In the genomic region with DNA sequence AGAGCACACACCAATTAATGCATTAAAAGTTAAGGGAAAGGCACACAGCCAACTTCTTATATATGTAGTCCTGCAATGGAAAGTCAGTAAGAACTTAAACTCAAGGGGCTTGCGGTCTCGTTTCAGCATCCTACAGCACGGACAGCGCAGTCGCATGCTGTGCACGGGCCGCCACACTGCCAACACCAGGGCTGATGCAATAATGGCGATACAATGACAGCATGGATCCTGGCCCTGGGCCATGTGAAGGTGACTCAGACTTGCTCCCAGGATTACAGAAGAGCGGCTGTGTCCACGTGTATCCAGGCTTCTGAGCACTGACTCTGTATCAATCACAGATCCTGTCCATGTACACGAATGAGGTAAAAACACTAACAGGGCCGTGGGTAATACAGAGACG, we compare ENCODE assay signal across 8 mouse cellular contexts.
DNase-seq lines count a peak whose midpoint lies in the region; ATAC-seq and TF ChIP-seq lines count a peak whose summit lies in the region.

No protein-coding gene starts in this region.

- no peak for TF ChIP-seq CTCF in gastrocnemius, adult 2 months (IDR thresholded peaks at IDR 0.05)
- no peak for TF ChIP-seq CTCF in testis, adult 2 months (IDR thresholded peaks at IDR 0.05; ENCODE audit: control insufficient read depth, insufficient read depth, insufficient replicate concordance, low read depth, low read length)

- no peaks in the 10 kb centered on the region for H3K9me3 ChIP-seq in heart, embryonic 15.5 days (replicated peaks)
- no peaks in the 10 kb centered on the region for H3K9me3 ChIP-seq in kidney, embryonic 15.5 days (replicated peaks)

- intact Hi-C loops in gastrocnemius, adult 2 months (cut with DNase I) = no loop called here
- intact Hi-C loops in gastrocnemius, postnatal 36 days (cut with DNase I) = no loop called here

- no peak for ATAC-seq in heart, embryonic 15.5 days (replicated peaks; ENCODE audit: insufficient number of reproducible peaks, insufficient read depth, low FRiP score, low read depth)
- ATAC-seq in kidney, embryonic 15.5 days (replicated peaks; ENCODE audit: low FRiP score) = no peak

- H3K4me1 ChIP-seq in testis, adult 2 months (ENCODE audit: control insufficient read depth, insufficient read depth, low read length) = no peaks in the 10 kb centered on the region; the same call in 1 of the 2 replicates
- peaks cover 42% of the 10 kb centered on the region for H3K4me1 ChIP-seq in heart, embryonic 15.5 days (replicated peaks)
- peaks cover 19% of the 10 kb centered on the region for H3K4me1 ChIP-seq in kidney, embryonic 15.5 days

- no peak overlapping the region for H3K4me3 ChIP-seq in gastrocnemius, adult 2 months
- H3K4me3 ChIP-seq in testis, adult 2 months (ENCODE audit: control insufficient read depth, low read depth, low read length) = no peak overlapping the region
- no peak overlapping the region for H3K4me3 ChIP-seq in heart, embryonic 15.5 days
- no peak overlapping the region for H3K4me3 ChIP-seq in kidney, embryonic 15.5 days (replicated peaks)

- H3K4me2 ChIP-seq in heart, embryonic 15.5 days = no peak overlapping the region
- H3K4me2 ChIP-seq in kidney, embryonic 15.5 days = no peak overlapping the region

- no peak overlapping the region for H3K9ac ChIP-seq in heart, embryonic 15.5 days
- no peak overlapping the region for H3K9ac ChIP-seq in kidney, embryonic 15.5 days

- no peaks in the 10 kb centered on the region for H3K27me3 ChIP-seq in testis, adult 2 months (ENCODE audit: control insufficient read depth, insufficient read depth, low read length)
- no peaks in the 10 kb centered on the region for H3K27me3 ChIP-seq in heart, embryonic 15.5 days
- H3K27me3 ChIP-seq in kidney, embryonic 15.5 days = no peaks in the 10 kb centered on the region

- no peak overlapping the region for H3K27ac ChIP-seq in gastrocnemius, adult 2 months
- peak overlapping the region; percentile 54 for H3K27ac ChIP-seq in testis, adult 2 months (ENCODE audit: control insufficient read depth, insufficient read depth, low read depth, low read length)
- peak overlapping the region; percentile 8; the same call in 1 of the 2 replicates for H3K27ac ChIP-seq in heart, embryonic 15.5 days
- H3K27ac ChIP-seq in kidney, embryonic 15.5 days = no peak overlapping the region

- DNase-seq in gastrocnemius, adult 2 months = peak; percentile 33
- DNase-seq in gastrocnemius, postnatal 36 days = no peak
- DNase-seq in testis, postnatal 10 days (ENCODE audit: low spot score) = no peak
- no peak for DNase-seq in urinary bladder, postnatal 14 days (ENCODE audit: low spot score)
- DNase-seq in frontal cortex, adult 2 months (ENCODE audit: extremely low spot score in 1 of 2, low spot score in 1 of 2) = no peak

- no peak for TF ChIP-seq POLR2A in testis, adult 2 months (IDR thresholded peaks at IDR 0.05; ENCODE audit: control insufficient read depth, low read depth, low read length)

- 58% methylated on average over 13 of the region's 13 CpGs for WGBS in heart, embryonic 15.5 days
- WGBS in kidney, embryonic 15.5 days = 79% methylated on average over 13 of the region's 13 CpGs

- H3K36me3 ChIP-seq in testis, adult 2 months (ENCODE audit: control insufficient read depth, insufficient read depth, low read length) = no peaks in the 10 kb centered on the region
- peaks cover 6% of the 10 kb centered on the region; the same call in 1 of the 2 replicates for H3K36me3 ChIP-seq in heart, embryonic 15.5 days
- H3K36me3 ChIP-seq in kidney, embryonic 15.5 days = no peaks in the 10 kb centered on the region

Comparison
In these comparisons a context has a peak if more than half of its experiments do, and no peak if none do; other contexts are left out.
1. H3K27ac ChIP-seq: peak in testis, adult 2 months (single experiment) and heart, embryonic 15.5 days (single experiment); none in gastrocnemius, adult 2 months (single experiment) and kidney, embryonic 15.5 days (single experiment).